Mouse (Mus musculus): ENCODE data around the gene Rab3il1. TPM values are rescaled to one million over a fixed set of nuclear protein-coding genes. Genes with fewer than 3 reads are reported as not detected.

Rab3il1 gene
- polyA plus RNA-seq, 1 experiment from 2014 or later: 34.5 TPM

GRCm38 (mm10) chr19:10056686-10057085 lies 55.2 kb downstream of the Rab3il1 start:
- Histone ChIP-seq H3K4me1 (replicated peaks; ENCODE audit: control insufficient read depth, insufficient read depth, low read length) (no peaks in the 10 kb centered on the region), H3K27me3 (ENCODE audit: control insufficient read depth, insufficient read depth, low read length) (no peaks in the 10 kb centered on the region; the same call in 1 of the 2 replicates), H3K9me3 (ENCODE audit: control insufficient read depth, low read length) (no peaks in the 10 kb centered on the region), H3K27ac (ENCODE audit: low read depth, low read length) (no peak overlapping the region), H3K4me2 (ENCODE audit: low read depth, low read length, severe bottlenecking) (no peak overlapping the region), H3K36me3 (ENCODE audit: control insufficient read depth, insufficient read depth, low read length) (no peaks in the 10 kb centered on the region), H3K9ac (ENCODE audit: low read length) (no peak overlapping the region), H3K4me3 (ENCODE audit: low read depth, low read length) (no peak overlapping the region)
- no peak for ATAC-seq (replicated peaks; ENCODE audit: low FRiP score)
- no peak for DNase-seq (ENCODE audit: low spot score)
- 89% methylated on average over 3 of the region's 3 CpGs for WGBS

GRCm38 (mm10) chr19:10057486-10058351 lies 56.2 kb downstream of the Rab3il1 start:
- 81% methylated on average over 11 of the region's 11 CpGs for WGBS
- no peaks in the 10 kb centered on the region for H3K4me1 ChIP-seq (replicated peaks; ENCODE audit: control insufficient read depth, insufficient read depth, low read length)
- H3K36me3 ChIP-seq (ENCODE audit: control insufficient read depth, insufficient read depth, low read length): peaks cover 6% of the 10 kb centered on the region
- no peaks in the 10 kb centered on the region for H3K9me3 ChIP-seq (ENCODE audit: control insufficient read depth, low read length)
- no peaks in the 10 kb centered on the region; the same call in 1 of the 2 replicates for H3K27me3 ChIP-seq (ENCODE audit: control insufficient read depth, insufficient read depth, low read length)
- H3K9ac ChIP-seq (ENCODE audit: low read length): no peak overlapping the region
- DNase-seq (ENCODE audit: low spot score): no peak
- no peak overlapping the region for H3K4me3 ChIP-seq (ENCODE audit: low read depth, low read length)
- no peak overlapping the region for H3K27ac ChIP-seq (ENCODE audit: low read depth, low read length)
- ATAC-seq (replicated peaks; ENCODE audit: low FRiP score): no peak
- no peak overlapping the region for H3K4me2 ChIP-seq (ENCODE audit: low read depth, low read length, severe bottlenecking)

- H3K4me2 ChIP-seq (ENCODE audit: low read depth, low read length, severe bottlenecking): no peak overlapping the region
- H3K36me3 ChIP-seq (ENCODE audit: control insufficient read depth, insufficient read depth, low read length): peaks cover 10% of the 10 kb centered on the region
- no peaks in the 10 kb centered on the region for H3K4me1 ChIP-seq (replicated peaks; ENCODE audit: control insufficient read depth, insufficient read depth, low read length)
- WGBS: 95% methylated on average over 1 of the region's 1 CpGs
- DNase-seq (ENCODE audit: low spot score) (no peak), ATAC-seq (replicated peaks; ENCODE audit: low FRiP score) (no peak)
- no peak overlapping the region for H3K9ac ChIP-seq (ENCODE audit: low read length)
- H3K4me3 ChIP-seq (ENCODE audit: low read depth, low read length): no peak overlapping the region
- no peak overlapping the region for H3K27ac ChIP-seq (ENCODE audit: low read depth, low read length)
- no peaks in the 10 kb centered on the region for H3K9me3 ChIP-seq (ENCODE audit: control insufficient read depth, low read length)
- H3K27me3 ChIP-seq (ENCODE audit: control insufficient read depth, insufficient read depth, low read length): no peaks in the 10 kb centered on the region; the same call in 1 of the 2 replicates
Measured at GRCm38 (mm10) chr19:10058352-10058825, 56.9 kb downstream of the Rab3il1 start.

GRCm38 (mm10) chr19:10058876-10059427 lies 57.5 kb downstream of the Rab3il1 start:
- Histone ChIP-seq H3K27ac (ENCODE audit: low read depth, low read length) (no peak overlapping the region), H3K4me2 (ENCODE audit: low read depth, low read length, severe bottlenecking) (no peak overlapping the region), H3K4me1 (replicated peaks; ENCODE audit: control insufficient read depth, insufficient read depth, low read length) (no peaks in the 10 kb centered on the region), H3K9ac (ENCODE audit: low read length) (no peak overlapping the region), H3K4me3 (ENCODE audit: low read depth, low read length) (no peak overlapping the region), H3K9me3 (ENCODE audit: control insufficient read depth, low read length) (no peaks in the 10 kb centered on the region), H3K36me3 (ENCODE audit: control insufficient read depth, insufficient read depth, low read length) (peaks cover 16% of the 10 kb centered on the region), H3K27me3 (ENCODE audit: control insufficient read depth, insufficient read depth, low read length) (no peaks in the 10 kb centered on the region; the same call in 1 of the 2 replicates)
- DNase-seq (ENCODE audit: low spot score) (no peak), ATAC-seq (replicated peaks; ENCODE audit: low FRiP score) (no peak)
- WGBS: 58% methylated on average over 9 of the region's 9 CpGs

- Histone ChIP-seq H3K4me1 (replicated peaks; ENCODE audit: control insufficient read depth, insufficient read depth, low read length) (no peaks in the 10 kb centered on the region), H3K27me3 (ENCODE audit: control insufficient read depth, insufficient read depth, low read length) (no peaks in the 10 kb centered on the region), H3K36me3 (ENCODE audit: control insufficient read depth, insufficient read depth, low read length) (peaks cover 26% of the 10 kb centered on the region), H3K4me3 (ENCODE audit: low read depth, low read length) (no peak overlapping the region), H3K9me3 (ENCODE audit: control insufficient read depth, low read length) (no peaks in the 10 kb centered on the region), H3K9ac (ENCODE audit: low read length) (no peak overlapping the region), H3K27ac (ENCODE audit: low read depth, low read length) (no peak overlapping the region), H3K4me2 (ENCODE audit: low read depth, low read length, severe bottlenecking) (no peak overlapping the region)
- DNase-seq (ENCODE audit: low spot score) (peak; percentile 71), ATAC-seq (replicated peaks; ENCODE audit: low FRiP score) (peak; percentile 71)
- WGBS: 67% methylated on average over 10 of the region's 10 CpGs
Measured at GRCm38 (mm10) chr19:10059911-10060567, 58.6 kb downstream of the Rab3il1 start.

GRCm38 (mm10) chr19:10060783-10061590 lies 59.5 kb downstream of the Rab3il1 start:
- no peak for DNase-seq (ENCODE audit: low spot score)
- ATAC-seq (replicated peaks; ENCODE audit: low FRiP score): no peak
- WGBS: 62% methylated on average over 8 of the region's 8 CpGs
- Histone ChIP-seq H3K9ac (ENCODE audit: low read length) (no peak overlapping the region), H3K27me3 (ENCODE audit: control insufficient read depth, insufficient read depth, low read length) (no peaks in the 10 kb centered on the region), H3K9me3 (ENCODE audit: control insufficient read depth, low read length) (no peaks in the 10 kb centered on the region), H3K36me3 (ENCODE audit: control insufficient read depth, insufficient read depth, low read length) (peaks cover 30% of the 10 kb centered on the region), H3K4me2 (ENCODE audit: low read depth, low read length, severe bottlenecking) (no peak overlapping the region), H3K27ac (ENCODE audit: low read depth, low read length) (peak overlapping the region; percentile 27; the same call in 1 of the 2 replicates), H3K4me1 (replicated peaks; ENCODE audit: control insufficient read depth, insufficient read depth, low read length) (no peaks in the 10 kb centered on the region), H3K4me3 (ENCODE audit: low read depth, low read length) (no peak overlapping the region)

GRCm38 (mm10) chr19:10061624-10062023 lies 60.2 kb downstream of the Rab3il1 start:
- no peak overlapping the region for H3K4me2 ChIP-seq (ENCODE audit: low read depth, low read length, severe bottlenecking)
- no peak overlapping the region for H3K9ac ChIP-seq (ENCODE audit: low read length)
- WGBS: 98% methylated on average over 2 of the region's 2 CpGs
- H3K27me3 ChIP-seq (ENCODE audit: control insufficient read depth, insufficient read depth, low read length): no peaks in the 10 kb centered on the region
- no peaks in the 10 kb centered on the region for H3K4me1 ChIP-seq (replicated peaks; ENCODE audit: control insufficient read depth, insufficient read depth, low read length)
- no peak overlapping the region for H3K27ac ChIP-seq (ENCODE audit: low read depth, low read length)
- no peak for ATAC-seq (replicated peaks; ENCODE audit: low FRiP score)
- H3K36me3 ChIP-seq (ENCODE audit: control insufficient read depth, insufficient read depth, low read length): peaks cover 34% of the 10 kb centered on the region
- H3K4me3 ChIP-seq (ENCODE audit: low read depth, low read length): no peak overlapping the region
- DNase-seq (ENCODE audit: low spot score): no peak
- H3K9me3 ChIP-seq (ENCODE audit: control insufficient read depth, low read length): no peaks in the 10 kb centered on the region

- Histone ChIP-seq H3K36me3 (ENCODE audit: control insufficient read depth, insufficient read depth, low read length) (peaks cover 34% of the 10 kb centered on the region), H3K4me1 (replicated peaks; ENCODE audit: control insufficient read depth, insufficient read depth, low read length) (no peaks in the 10 kb centered on the region), H3K27ac (ENCODE audit: low read depth, low read length) (no peak overlapping the region), H3K27me3 (ENCODE audit: control insufficient read depth, insufficient read depth, low read length) (no peaks in the 10 kb centered on the region), H3K9me3 (ENCODE audit: control insufficient read depth, low read length) (no peaks in the 10 kb centered on the region), H3K9ac (ENCODE audit: low read length) (no peak overlapping the region), H3K4me3 (ENCODE audit: low read depth, low read length) (no peak overlapping the region), H3K4me2 (ENCODE audit: low read depth, low read length, severe bottlenecking) (no peak overlapping the region)
- no peak for DNase-seq (ENCODE audit: low spot score)
- WGBS: 92% methylated on average over 8 of the region's 8 CpGs
- no peak for ATAC-seq (replicated peaks; ENCODE audit: low FRiP score)
Measured at GRCm38 (mm10) chr19:10062292-10062691, 60.8 kb downstream of the Rab3il1 start.
